Mouse (Mus musculus) testis, adult 2 months (tissue): ENCODE measurements around the gene Coq8b.

Experiments
- CTCF ChIP-seq: fragments of 200-500 bp; IDR thresholded peaks from 2 replicates; pipeline ENCODE4 v1.5.1; 2012; ENCODE audit warnings: low read depth, mild to moderate bottlenecking, inconsistent platforms, low read length, moderate library complexity; ENCODE audit not compliant: control insufficient read depth, insufficient read depth, insufficient replicate concordance
- POLR2A ChIP-seq: fragments of 200-500 bp; IDR thresholded peaks from 2 replicates; pipeline ENCODE4 v1.6.1; 2012; ENCODE audit warnings: low read depth, mild to moderate bottlenecking, inconsistent platforms, low read length, moderate library complexity; ENCODE audit not compliant: control insufficient read depth

DNA sequence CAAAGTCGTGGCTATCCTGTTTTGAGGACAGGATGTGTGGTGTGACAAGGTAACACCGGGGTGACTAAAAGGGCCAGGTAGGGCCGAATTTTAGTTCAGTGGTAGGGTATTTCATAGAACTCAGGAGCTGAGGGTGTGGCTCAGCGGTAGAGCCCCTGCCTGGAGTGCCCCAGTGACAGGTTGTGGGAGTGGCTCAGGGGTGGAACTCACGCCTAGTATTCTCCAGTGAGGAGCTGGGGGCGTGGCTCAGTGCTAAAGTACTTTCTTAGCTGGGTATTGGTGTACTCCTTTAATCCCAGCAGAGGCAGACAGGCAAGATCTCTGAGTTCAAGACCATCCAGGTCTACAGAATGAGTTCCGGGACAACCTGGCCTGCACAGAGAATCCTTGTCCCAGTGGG, 43.2 kb downstream of the Coq8b start:
- TF ChIP-seq CTCF (no peak), POLR2A (no peak)
